Mouse (Mus musculus) MN1 (cell line): ENCODE results near the gene Ctsc.

Experiments
- DNase-seq: peaks from one replicate; pipeline ENCODE4 v3.0.0-alpha.2; 2016; ENCODE audit warnings: low spot score

Ctsc gene

GRCm38 (mm10) chr7:88296932-88297331 is 19.0 kb downstream of the Ctsc start:
- no peak for DNase-seq

- no peak for DNase-seq
These were observed 27.9 kb downstream of the Ctsc start for GRCm38 (mm10) chr7:88305750-88306149.

GRCm38 (mm10) chr7:88306725-88307124 is 28.8 kb downstream of the Ctsc start:
- no peak for DNase-seq

GRCm38 (mm10) chr7:88310398-88311180 is 32.7 kb downstream of the Ctsc start:
- no peak for DNase-seq

GRCm38 (mm10) chr7:88316408-88316807 is 38.5 kb downstream of the Ctsc start:
- no peak for DNase-seq

GRCm38 (mm10) chr7:88318474-88318873 is 40.6 kb downstream of the Ctsc start:
- DNase-seq: no peak

GRCm38 (mm10) chr7:88318904-88319303 is 41.0 kb downstream of the Ctsc start:
- no peak for DNase-seq

GRCm38 (mm10) chr7:88319414-88320140 is 41.7 kb downstream of the Ctsc start:
- DNase-seq: no peak

- DNase-seq: no peak
These were observed 42.9 kb downstream of the Ctsc start for GRCm38 (mm10) chr7:88320628-88321336.

- DNase-seq: no peak
These were observed 44.5 kb downstream of the Ctsc start for GRCm38 (mm10) chr7:88322431-88322830.

- DNase-seq: no peak
These were observed 49.6 kb downstream of the Ctsc start for GRCm38 (mm10) chr7:88327495-88327894.

- no peak for DNase-seq
These were observed 65.9 kb downstream of the Ctsc start for GRCm38 (mm10) chr7:88343828-88344227.

GRCm38 (mm10) chr7:88346035-88346434 is 68.2 kb downstream of the Ctsc start:
- no peak for DNase-seq

- DNase-seq: no peak
These were observed 79.2 kb downstream of the Ctsc start for GRCm38 (mm10) chr7:88356871-88357776.

GRCm38 (mm10) chr7:88358042-88358878 is 80.4 kb downstream of the Ctsc start:
- DNase-seq: no peak
